Mouse (Mus musculus) heart, postnatal 10 days (tissue): ENCODE measurements around the gene Hormad2. TPM values are rescaled to one million over a fixed set of nuclear protein-coding genes. Genes with fewer than 3 reads are reported as not detected.

ENCODE experiments used
- DNase-seq, 2 experiments: peaks; one replicate each; pipeline ENCODE4 v3.0.0; 2021
- intact Hi-C: fragments of 180-260 bp; cut with DNase I; formaldehyde crosslinking; loops from one replicate; pipeline ENCODE4 v1.15.1; 2025
- total RNA-seq, 2 experiments: library from RNA; stranded (reverse); gene quantifications; 2 replicates each; pipeline ENCODE4 v1.2.3; 2021

The Hormad2 gene
- total RNA-seq = not detected

DNA sequence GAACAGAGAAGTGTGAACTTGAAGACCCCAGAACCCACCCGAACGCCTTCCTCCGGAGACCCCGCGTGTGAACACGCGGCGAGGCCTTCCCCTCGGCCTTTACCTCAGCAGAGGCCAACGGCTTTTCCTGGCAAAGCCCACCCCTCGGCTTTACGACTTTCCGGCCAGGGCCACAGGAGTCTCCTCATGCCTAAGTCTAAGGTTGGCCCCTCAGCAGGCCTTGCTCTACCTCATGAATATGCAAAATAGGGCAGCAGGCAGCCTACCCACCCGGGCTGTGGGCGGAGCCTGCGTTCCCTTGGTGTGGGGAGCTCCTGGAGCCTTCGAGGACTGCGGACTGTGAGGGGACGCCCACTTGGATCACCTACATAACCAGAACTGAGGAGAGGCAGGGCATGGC, at the start of gene Hormad2:
Hormad2 (minus strand) TSS at position 128 of the 400 bp plus-strand sequence.
- intact Hi-C loops = no loop called here
- DNase-seq = no peak

DNA sequence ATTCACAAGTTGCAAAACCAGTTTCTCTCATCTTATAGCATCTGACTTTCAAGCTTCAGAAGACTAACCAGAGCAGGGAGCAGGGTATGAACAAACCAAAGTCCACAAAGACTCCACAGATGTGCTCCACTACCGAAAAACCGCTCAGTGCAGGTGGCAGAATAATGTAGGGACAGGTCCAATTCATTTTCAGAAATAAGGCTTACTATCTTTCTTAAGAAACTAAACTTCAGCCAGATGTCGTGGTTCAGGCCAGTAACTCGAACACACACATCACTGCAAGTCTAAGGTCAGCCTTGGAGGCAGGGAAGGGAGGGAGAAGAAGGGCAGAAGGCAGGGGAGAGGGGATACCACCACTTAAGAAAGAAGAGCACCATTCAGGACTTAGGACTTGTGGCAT, 48.3 kb upstream of the Hormad2 start:
- DNase-seq = no peak
- intact Hi-C loops = no loop called here

GRCm38 (mm10) chr11:4488798-4489197, 47.9 kb upstream of the Hormad2 start:
- intact Hi-C loops = no loop called here

DNA sequence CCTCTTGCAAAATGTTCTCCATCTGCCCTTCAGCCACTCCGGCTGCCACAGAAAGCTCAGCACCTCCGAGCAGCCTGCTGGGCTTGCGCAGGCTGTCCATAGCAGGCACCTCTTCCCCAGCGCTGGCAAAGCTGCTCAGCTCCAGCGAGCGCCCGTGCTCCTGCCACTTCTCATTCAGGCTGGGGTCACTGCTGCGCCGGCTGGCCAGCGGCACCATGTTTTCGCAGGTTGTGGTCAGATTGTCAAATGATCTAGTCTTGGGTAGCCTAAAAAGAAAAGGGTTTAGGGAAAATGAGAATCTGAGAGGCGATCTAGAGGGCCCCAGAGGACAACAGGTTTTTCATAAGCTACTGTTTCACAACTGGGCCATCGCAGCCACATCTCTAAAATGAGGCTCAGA, 47.5 kb upstream of the Hormad2 start:
- DNase-seq = no peak
- intact Hi-C loops = no loop called here

More at GRCm38 (mm10) chr11:4488798-4489197, 47.9 kb upstream of the Hormad2 start:
- no peak for DNase-seq

DNA sequence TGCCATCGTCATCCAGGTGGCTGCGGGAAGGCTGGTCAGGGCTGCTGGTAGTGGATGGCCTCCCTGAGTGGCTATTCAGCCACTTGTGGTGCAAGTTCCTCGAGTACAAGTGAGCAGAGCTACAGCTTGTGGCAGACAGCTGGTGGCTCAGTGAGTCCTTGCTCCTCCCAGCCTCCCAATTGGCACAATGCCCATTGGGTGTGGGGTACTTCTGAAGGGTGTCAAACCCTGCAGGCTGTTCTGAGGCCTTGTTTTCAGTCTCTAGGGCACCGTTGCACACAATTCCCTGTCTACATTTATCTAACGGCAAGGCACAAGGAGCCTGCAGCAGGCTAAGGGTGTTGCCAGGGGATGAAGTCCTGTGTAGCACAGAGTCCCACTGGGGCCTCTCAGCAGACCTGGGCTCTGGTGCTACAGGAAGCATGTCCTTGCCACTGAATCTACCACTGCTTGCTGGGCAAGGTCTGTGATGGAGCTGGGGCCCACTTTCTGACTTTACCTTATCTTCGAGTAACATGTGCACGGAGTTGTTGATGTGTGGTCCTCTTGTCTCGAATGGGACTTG, 46.6 kb upstream of the Hormad2 start:
- DNase-seq = peak; percentile 44 to 48
- intact Hi-C loops = no loop called here

GRCm38 (mm10) chr11:4484541-4484940, 43.6 kb upstream of the Hormad2 start:
- intact Hi-C loops = no loop called here
- no peak for DNase-seq

DNA sequence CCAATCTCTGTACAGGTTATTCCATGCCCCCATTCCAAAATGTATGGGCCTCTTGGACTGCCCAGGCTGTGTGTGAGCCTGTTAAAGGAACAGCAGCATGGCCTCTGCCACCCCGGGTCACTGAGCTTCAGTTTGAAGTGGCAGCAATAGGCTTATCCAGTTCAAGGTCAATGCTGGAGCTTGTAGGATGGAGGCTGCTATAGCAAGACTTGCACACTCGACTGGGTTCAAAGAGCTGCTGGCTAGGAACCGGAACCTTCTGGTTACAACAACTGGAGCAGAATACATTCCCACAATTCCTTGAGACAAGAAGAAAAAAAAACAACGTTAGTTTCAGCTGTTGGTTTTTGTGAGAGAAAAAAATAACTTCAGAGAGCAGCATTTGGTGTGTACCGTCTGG, 41.7 kb upstream of the Hormad2 start:
- DNase-seq = no peak
- intact Hi-C loops = no loop called here

- intact Hi-C loops = no loop called here
- DNase-seq = no peak
Measured at GRCm38 (mm10) chr11:4476184-4476697, 35.3 kb upstream of the Hormad2 start.

DNA sequence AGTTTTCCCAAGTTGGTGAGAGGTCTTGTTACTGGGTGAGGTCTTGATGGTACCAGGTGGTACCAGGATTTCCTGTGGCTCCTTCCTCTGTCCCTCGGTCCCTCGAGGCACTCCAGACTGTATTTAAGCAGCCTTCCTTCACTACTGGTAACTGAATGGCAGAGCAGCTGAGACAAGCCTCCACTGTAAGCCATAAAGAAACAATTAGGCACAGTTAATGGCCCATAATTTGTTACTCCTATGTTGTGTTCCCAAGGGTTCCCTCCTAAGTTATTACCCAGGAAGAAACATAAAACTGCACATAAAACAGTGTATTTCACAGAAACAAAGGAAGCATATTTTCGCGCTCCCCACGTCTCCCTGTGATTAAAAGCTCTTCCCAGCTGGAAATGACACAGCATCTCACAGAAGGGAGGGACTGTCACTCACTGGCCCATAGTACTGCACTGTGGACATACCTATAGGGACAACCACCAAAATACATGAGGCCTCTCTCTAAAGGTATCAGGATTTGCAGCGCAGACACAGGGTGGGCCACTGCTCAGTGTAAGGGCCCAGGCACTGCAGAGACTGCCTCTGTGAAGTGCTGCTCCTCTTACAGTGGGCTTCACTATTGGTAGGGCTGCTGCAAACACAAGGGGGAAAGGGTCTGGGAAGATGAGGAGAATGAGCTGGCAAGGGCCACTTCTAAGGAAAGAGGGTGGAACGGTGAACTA, 31.7 kb upstream of the Hormad2 start:
- DNase-seq = no peak
- intact Hi-C loops = loop anchor here (5.0 kb wide), 1 partner anchor 1695 kb away; no protein-coding TSS in a partner anchor

- DNase-seq = no peak
- intact Hi-C loops = loop anchor here (5.0 kb wide), 1 partner anchor 1696 kb away; no protein-coding TSS in a partner anchor
Measured at GRCm38 (mm10) chr11:4471734-4472133, 30.8 kb upstream of the Hormad2 start.

- no peak for DNase-seq
- intact Hi-C loops = loop anchor here (5.0 kb wide), 1 partner anchor 1696 kb away; no protein-coding TSS in a partner anchor
Measured at GRCm38 (mm10) chr11:4471251-4471650, 30.3 kb upstream of the Hormad2 start.

- DNase-seq = no peak
- intact Hi-C loops = no loop called here
Measured at GRCm38 (mm10) chr11:4469091-4469490, 28.2 kb upstream of the Hormad2 start.

GRCm38 (mm10) chr11:4467436-4467835, 26.5 kb upstream of the Hormad2 start:
- no peak for DNase-seq
- intact Hi-C loops = no loop called here

DNA sequence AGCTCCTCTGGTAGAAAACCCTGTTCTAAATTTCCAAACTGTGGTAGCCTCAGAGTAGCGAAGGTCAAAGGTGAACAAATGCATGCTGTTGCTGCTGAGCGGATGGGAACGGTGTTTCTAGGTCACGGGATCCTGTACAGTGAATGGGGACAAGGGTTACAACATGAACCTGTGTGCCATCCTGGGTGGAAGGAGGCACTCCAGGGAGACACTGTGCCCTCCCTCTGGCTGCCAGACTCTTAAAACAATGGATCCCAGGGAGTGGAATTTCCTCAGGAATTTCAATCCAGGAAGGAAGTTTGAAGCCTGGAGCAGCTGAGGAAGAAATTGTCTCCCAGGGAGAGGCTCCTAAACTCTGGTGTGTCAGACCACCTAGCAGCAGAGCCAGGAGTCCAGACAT, 25.3 kb upstream of the Hormad2 start:
- intact Hi-C loops = no loop called here
- DNase-seq = no peak

DNA sequence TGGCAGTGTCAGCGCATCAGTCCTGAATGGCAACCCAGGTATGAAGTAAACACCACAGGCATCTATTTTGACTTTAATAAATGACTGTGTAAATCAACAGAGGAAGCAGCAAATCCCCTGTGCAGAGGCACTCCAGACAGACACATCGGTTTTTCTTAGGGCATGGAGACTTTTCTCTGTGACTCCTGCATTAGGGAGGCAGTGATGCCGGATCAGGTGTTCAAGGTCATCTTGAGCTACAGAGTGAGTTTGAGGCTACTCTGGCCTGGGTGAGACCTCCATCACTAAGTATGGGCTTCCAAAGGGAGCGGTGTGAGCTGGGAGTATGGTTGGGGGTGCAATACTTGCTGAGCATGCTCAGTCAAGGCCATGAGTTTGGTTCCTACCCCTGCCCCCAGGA, 23.7 kb upstream of the Hormad2 start:
- intact Hi-C loops = no loop called here
- no peak for DNase-seq

DNA sequence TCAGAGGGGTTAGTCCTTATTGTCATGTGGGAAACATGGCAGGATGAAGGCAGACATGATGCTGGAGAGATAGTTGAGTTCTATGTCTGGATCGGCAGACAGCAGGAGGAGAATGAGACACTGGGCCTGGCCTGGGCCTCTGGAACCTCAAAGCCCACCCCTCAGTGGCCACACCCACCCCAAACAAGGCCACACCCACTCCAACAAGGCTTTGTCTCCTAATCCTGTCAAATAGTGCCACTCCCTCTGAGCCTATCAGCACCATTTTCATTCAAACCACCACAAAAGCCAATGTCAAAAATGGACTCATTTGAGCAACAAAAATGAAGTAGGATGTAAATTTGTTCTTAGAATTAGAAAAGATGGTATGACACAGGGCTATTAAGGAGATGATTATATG, 23.3 kb upstream of the Hormad2 start:
- DNase-seq = no peak

GRCm38 (mm10) chr11:4462868-4463267, 22.0 kb upstream of the Hormad2 start:
- DNase-seq = no peak
- intact Hi-C loops = no loop called here

More for the DNA sequence above, 23.3 kb upstream of the Hormad2 start:
- intact Hi-C loops = no loop called here

DNA sequence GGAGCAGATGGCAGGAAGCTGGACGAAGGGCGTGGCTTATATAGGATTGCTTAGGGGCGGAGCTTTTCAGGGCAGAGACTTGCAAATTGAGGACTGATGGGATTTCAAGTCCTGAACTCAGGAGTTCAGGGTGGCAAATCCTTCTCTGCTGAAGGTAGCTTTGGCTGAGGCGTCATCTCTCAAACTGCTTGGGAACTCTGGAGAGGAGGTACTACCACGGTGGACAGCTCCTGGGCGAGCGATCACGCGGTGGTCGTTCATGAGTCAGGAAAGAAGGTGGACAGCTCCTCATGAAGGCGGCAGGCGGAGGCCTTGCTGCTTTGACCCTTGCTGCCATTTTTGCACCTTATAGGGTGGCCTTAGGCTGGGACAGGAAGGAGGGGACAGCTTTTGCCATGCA, 20.2 kb upstream of the Hormad2 start:
- peak in 1 of 2 experiments; percentile 31 for DNase-seq
- intact Hi-C loops = no loop called here

- intact Hi-C loops = no loop called here
- DNase-seq = no peak
Measured at GRCm38 (mm10) chr11:4460615-4461014, 19.7 kb upstream of the Hormad2 start.

DNA sequence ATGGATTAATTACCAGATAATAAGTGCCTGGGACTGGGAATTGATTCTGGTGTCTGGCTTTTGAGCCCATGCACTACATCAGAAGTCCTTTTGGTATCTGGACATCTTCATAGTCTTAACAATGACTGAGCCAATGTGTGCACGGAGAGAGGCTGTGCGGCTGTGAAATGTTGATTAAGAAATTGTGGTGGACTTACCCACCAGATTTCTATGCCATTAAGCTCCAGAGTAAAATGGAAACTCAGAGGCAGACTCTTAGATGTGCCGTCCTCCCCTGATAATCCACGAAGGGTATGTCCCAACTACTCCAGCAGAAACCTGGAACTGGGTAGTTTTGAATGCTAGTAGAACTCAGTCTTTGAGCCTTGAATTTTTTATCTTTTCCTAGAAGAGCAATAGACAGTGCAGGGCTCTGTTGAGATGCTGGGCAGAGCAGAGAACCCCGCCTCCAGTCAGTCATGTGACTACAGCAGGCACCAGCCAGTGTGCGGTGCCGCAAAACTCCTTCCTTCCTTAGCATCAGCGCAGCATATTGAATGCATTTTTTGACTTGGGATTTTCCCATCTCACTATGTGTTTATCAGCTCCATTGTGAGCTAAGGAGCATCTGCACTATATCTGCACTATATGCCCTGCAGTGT, 14.1 kb upstream of the Hormad2 start:
- no peak for DNase-seq
- intact Hi-C loops = no loop called here

- no peak for DNase-seq
- intact Hi-C loops = no loop called here
Measured at GRCm38 (mm10) chr11:4452467-4453184, 11.7 kb upstream of the Hormad2 start.
